Mouse (Mus musculus): Measurements from ENCODE around the gene Cpn1. TPM values are rescaled to one million over a fixed set of nuclear protein-coding genes. Genes with fewer than 3 reads are reported as not detected.

Gene Cpn1
- total and polyA plus RNA-seq, 2 experiments from 2014 or later: 0.58 to 0.84 TPM

DNA sequence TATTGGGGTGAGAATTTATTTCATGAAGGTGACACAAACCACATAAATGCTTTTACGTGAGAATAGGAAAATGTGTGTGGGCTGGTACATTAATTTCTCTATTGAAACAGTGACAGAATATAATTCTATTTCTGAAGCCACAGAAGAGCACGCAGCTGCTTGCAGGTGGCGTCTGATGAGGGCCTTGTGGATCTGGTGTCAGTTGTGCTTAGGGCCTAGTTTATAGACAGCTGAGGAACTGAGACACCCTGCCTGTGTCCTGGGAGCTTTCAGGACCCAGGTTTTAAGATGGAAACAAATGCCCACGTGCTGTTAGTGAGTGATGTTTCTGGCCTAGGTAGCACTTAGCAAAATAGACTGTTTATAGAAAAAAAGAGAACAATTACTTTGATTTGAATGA is 18.7 kb upstream of the Cpn1 start:
- Histone ChIP-seq H3K9ac (replicated peaks; ENCODE audit: low read length) (no peak overlapping the region), H3K4me2 (ENCODE audit: low read depth, low read length) (no peak overlapping the region), H3K27me3 (ENCODE audit: insufficient read depth, low read length) (no peaks in the 10 kb centered on the region), H3K4me3 (ENCODE audit: low read length) (no peak overlapping the region), H3K4me1 (ENCODE audit: insufficient read depth, low read length) (no peaks in the 10 kb centered on the region), H3K36me3 (ENCODE audit: insufficient read depth, low read length) (no peaks in the 10 kb centered on the region), H3K9me3 (ENCODE audit: low read length) (no peaks in the 10 kb centered on the region), H3K27ac (no peak overlapping the region)
- DNase-seq (ENCODE audit: low spot score): no peak
- no peak for ATAC-seq
- TF ChIP-seq CTCF (IDR thresholded peaks at IDR 0.05; ENCODE audit: low read depth): no peak
- 75% methylated on average over 4 of the region's 4 CpGs for WGBS

DNA sequence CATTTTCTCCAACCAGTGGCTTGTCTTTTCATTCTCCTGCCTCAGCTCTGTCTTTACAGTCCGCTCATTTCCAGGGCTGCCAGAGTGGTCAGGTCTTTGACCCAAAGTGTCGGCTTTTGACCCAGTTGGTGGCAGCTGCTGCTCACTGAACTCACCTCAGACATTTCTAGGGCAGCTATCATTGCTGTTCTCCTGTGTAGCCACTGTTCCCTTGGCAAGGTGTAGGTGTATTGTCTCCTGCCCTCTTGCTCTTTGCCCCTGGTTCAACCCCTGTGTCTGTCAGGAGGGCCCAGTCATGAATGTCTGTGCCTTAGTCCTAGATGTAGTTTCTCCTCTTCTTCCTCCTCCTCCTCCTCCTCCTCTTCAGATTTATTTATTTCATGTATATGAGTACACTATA is 17.9 kb upstream of the Cpn1 start:
- no peaks in the 10 kb centered on the region for H3K9me3 ChIP-seq (ENCODE audit: low read length)
- H3K27me3 ChIP-seq (ENCODE audit: insufficient read depth, low read length): no peaks in the 10 kb centered on the region
- no peaks in the 10 kb centered on the region for H3K36me3 ChIP-seq (ENCODE audit: insufficient read depth, low read length)
- H3K4me2 ChIP-seq (ENCODE audit: low read depth, low read length): no peak overlapping the region
- 91% methylated on average over 2 of the region's 2 CpGs for WGBS
- ATAC-seq (no peak), DNase-seq (ENCODE audit: low spot score) (no peak)
- H3K4me1 ChIP-seq (ENCODE audit: insufficient read depth, low read length): no peaks in the 10 kb centered on the region
- no peak for TF ChIP-seq CTCF (IDR thresholded peaks at IDR 0.05; ENCODE audit: low read depth)
- no peak overlapping the region for H3K27ac ChIP-seq
- H3K4me3 ChIP-seq (ENCODE audit: low read length): no peak overlapping the region
- no peak overlapping the region for H3K9ac ChIP-seq (replicated peaks; ENCODE audit: low read length)

DNA sequence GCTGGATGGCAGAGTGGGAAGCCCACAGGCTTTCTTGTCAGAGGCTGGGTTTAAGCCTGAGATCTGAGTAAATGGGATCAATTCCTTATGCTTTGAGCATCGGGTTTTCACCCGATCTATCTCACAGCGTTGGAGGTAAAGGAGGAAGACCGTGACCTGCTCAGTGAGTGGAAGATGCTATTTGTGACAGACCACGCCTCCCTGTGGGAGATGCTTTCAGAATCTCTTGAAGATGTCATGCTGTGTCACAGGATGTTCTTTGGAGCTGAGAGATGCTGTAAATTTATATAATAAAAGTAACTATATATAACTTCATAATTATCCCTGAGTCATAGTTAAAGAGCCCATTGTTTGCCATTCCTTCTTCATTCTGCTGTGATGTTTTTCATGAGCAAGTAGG is 14.4 kb upstream of the Cpn1 start:
- no peaks in the 10 kb centered on the region for H3K36me3 ChIP-seq (ENCODE audit: insufficient read depth, low read length)
- no peak overlapping the region for H3K4me2 ChIP-seq (ENCODE audit: low read depth, low read length)
- no peak for TF ChIP-seq CTCF (IDR thresholded peaks at IDR 0.05; ENCODE audit: low read depth)
- no peak overlapping the region for H3K9ac ChIP-seq (replicated peaks; ENCODE audit: low read length)
- no peak overlapping the region for H3K27ac ChIP-seq
- H3K4me3 ChIP-seq (ENCODE audit: low read length): no peak overlapping the region
- no peaks in the 10 kb centered on the region for H3K27me3 ChIP-seq (ENCODE audit: insufficient read depth, low read length)
- no peaks in the 10 kb centered on the region for H3K4me1 ChIP-seq (ENCODE audit: insufficient read depth, low read length)
- ATAC-seq: no peak
- no peaks in the 10 kb centered on the region for H3K9me3 ChIP-seq (ENCODE audit: low read length)
- DNase-seq (ENCODE audit: low spot score): no peak
- WGBS: 62% methylated on average over 5 of the region's 5 CpGs

DNA sequence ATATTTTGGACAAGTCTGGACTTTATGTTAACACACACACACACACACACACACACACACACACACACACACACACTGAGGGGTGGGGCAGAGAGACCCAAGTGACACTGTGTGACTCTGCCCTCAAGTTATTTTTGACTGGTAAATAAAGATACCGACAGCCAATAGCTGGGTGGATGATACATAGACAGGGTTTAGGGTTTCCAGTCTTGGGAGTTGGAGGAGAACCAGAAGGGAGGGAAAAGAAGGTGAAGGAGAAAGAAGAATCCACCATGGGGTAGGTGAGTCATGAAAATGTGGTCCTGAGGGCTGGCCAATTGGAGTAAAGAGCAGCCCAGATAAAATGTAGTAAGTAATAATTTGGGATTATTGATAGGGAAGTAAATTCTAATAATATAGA is 13.7 kb upstream of the Cpn1 start:
- no peak for ATAC-seq
- no peak overlapping the region for H3K27ac ChIP-seq
- H3K4me1 ChIP-seq (ENCODE audit: insufficient read depth, low read length): no peaks in the 10 kb centered on the region
- 88% methylated on average over 1 of the region's 1 CpGs for WGBS
- DNase-seq (ENCODE audit: low spot score): no peak
- H3K9me3 ChIP-seq (ENCODE audit: low read length): no peaks in the 10 kb centered on the region
- H3K4me3 ChIP-seq (ENCODE audit: low read length): no peak overlapping the region
- H3K9ac ChIP-seq (replicated peaks; ENCODE audit: low read length): no peak overlapping the region
- no peaks in the 10 kb centered on the region for H3K27me3 ChIP-seq (ENCODE audit: insufficient read depth, low read length)
- no peaks in the 10 kb centered on the region for H3K36me3 ChIP-seq (ENCODE audit: insufficient read depth, low read length)
- TF ChIP-seq CTCF (IDR thresholded peaks at IDR 0.05; ENCODE audit: low read depth): no peak
- H3K4me2 ChIP-seq (ENCODE audit: low read depth, low read length): no peak overlapping the region

DNA sequence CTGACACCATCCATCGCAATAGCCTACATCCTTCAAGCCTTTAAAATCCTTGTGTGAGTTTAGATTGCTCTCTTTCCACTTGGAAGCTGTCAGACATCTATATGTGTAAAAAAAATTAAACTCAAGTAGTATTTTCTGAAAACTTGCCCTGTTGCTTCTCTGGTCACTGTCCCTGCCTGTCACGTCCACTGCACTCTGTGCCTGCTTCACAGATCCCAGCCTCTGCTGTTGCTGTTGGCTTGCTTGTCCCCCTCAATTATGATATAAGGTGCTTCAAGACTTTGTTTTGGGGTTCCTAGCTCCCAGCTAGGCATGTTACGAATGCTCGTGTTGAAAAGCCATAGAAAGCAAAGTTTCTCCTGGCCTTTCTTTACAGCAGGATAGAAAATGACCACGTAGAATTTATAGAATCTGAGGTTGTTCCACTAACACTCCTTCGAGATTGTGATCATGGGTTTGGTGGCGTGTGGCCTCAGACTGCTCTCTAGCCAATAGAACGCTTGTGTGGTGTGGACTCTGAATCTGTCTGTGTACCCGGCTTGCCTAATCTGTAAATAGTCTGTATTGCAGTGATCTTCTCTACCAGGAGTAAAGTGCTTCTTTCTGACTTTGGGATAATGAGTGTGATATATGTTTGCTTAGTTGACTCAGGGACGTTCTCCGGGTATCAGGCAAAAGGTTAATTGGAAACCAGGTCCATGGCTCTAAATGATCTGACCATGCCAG is 12.6 kb upstream of the Cpn1 start:
- H3K4me1 ChIP-seq (ENCODE audit: insufficient read depth, low read length): no peaks in the 10 kb centered on the region
- no peaks in the 10 kb centered on the region for H3K36me3 ChIP-seq (ENCODE audit: insufficient read depth, low read length)
- DNase-seq (ENCODE audit: low spot score): no peak
- no peaks in the 10 kb centered on the region for H3K27me3 ChIP-seq (ENCODE audit: insufficient read depth, low read length)
- H3K4me3 ChIP-seq (ENCODE audit: low read length): no peak overlapping the region
- no peak for TF ChIP-seq CTCF (IDR thresholded peaks at IDR 0.05; ENCODE audit: low read depth)
- no peak overlapping the region for H3K4me2 ChIP-seq (ENCODE audit: low read depth, low read length)
- no peaks in the 10 kb centered on the region for H3K9me3 ChIP-seq (ENCODE audit: low read length)
- no peak for ATAC-seq
- H3K9ac ChIP-seq (replicated peaks; ENCODE audit: low read length): no peak overlapping the region
- 93% methylated on average over 11 of the region's 11 CpGs for WGBS
- H3K27ac ChIP-seq: no peak overlapping the region

DNA sequence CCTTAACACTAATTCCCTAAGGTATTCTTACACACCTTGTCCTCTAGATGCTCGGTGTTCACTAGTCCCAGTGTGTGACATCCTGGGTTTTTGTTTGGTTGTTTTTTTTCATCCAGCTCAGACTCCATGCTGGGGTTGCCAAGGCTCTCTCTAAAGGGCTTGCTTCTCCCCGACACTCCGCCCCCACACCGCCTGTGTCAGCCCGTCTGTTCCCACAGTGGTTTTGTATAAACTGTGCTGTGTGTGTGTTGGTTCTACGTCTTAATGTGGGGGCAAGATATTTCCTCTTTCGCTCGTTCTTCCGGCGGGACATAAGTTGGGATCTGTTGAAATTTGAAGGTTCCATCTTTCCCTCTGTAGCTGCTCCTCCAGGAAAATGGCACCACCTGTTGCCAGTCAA is 11.7 kb upstream of the Cpn1 start:
- WGBS: 77% methylated on average over 10 of the region's 10 CpGs
- Histone ChIP-seq H3K4me3 (ENCODE audit: low read length) (no peak overlapping the region), H3K36me3 (ENCODE audit: insufficient read depth, low read length) (no peaks in the 10 kb centered on the region), H3K27me3 (ENCODE audit: insufficient read depth, low read length) (no peaks in the 10 kb centered on the region), H3K9ac (replicated peaks; ENCODE audit: low read length) (no peak overlapping the region), H3K9me3 (ENCODE audit: low read length) (no peaks in the 10 kb centered on the region), H3K4me1 (ENCODE audit: insufficient read depth, low read length) (no peaks in the 10 kb centered on the region), H3K4me2 (ENCODE audit: low read depth, low read length) (no peak overlapping the region), H3K27ac (no peak overlapping the region)
- no peak for TF ChIP-seq CTCF (IDR thresholded peaks at IDR 0.05; ENCODE audit: low read depth)
- no peak for ATAC-seq
- no peak for DNase-seq (ENCODE audit: low spot score)

DNA sequence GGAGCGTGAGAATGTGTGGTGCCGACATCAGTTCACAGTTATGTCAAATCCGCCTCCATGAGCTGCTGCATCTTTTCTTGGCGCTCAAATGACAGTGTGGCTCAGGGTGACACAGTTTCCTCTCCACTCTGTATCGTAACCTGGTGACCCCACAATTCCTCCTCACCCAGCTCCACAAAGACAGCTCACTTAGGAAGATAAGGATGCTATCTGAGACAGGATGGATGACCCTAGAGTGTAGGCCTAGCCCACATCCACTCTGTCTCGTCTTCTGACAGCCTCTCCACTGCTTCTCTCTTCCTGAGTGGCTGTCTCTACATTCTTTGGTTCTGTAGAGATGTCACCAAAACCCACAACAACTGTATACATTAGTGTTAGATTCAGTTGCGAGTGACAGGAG is 9.1 kb upstream of the Cpn1 start:
- H3K4me1 ChIP-seq (ENCODE audit: insufficient read depth, low read length): no peaks in the 10 kb centered on the region
- H3K9me3 ChIP-seq (ENCODE audit: low read length): no peaks in the 10 kb centered on the region
- no peak overlapping the region for H3K9ac ChIP-seq (replicated peaks; ENCODE audit: low read length)
- H3K4me3 ChIP-seq (ENCODE audit: low read length): no peak overlapping the region
- no peak overlapping the region for H3K4me2 ChIP-seq (ENCODE audit: low read depth, low read length)
- WGBS: 83% methylated on average over 7 of the region's 7 CpGs
- DNase-seq (ENCODE audit: low spot score) (no peak), ATAC-seq (no peak)
- TF ChIP-seq CTCF (IDR thresholded peaks at IDR 0.05; ENCODE audit: low read depth): no peak
- H3K36me3 ChIP-seq (ENCODE audit: insufficient read depth, low read length): no peaks in the 10 kb centered on the region
- H3K27ac ChIP-seq: no peak overlapping the region
- no peaks in the 10 kb centered on the region for H3K27me3 ChIP-seq (ENCODE audit: insufficient read depth, low read length)

Measured in hindbrain, postnatal 0 days (tissue).